Mouse (Mus musculus): ENCODE measurements around the gene Cabp7. TPM values are rescaled to one million over a fixed set of nuclear protein-coding genes. Genes with fewer than 3 reads are reported as not detected.
A peak's percentile ranks its signal among the peaks of the same experiment; 100 is the strongest.

Gene Cabp7
- polyA plus RNA-seq, 1 experiment from 2014 or later = 0.06 TPM

DNA sequence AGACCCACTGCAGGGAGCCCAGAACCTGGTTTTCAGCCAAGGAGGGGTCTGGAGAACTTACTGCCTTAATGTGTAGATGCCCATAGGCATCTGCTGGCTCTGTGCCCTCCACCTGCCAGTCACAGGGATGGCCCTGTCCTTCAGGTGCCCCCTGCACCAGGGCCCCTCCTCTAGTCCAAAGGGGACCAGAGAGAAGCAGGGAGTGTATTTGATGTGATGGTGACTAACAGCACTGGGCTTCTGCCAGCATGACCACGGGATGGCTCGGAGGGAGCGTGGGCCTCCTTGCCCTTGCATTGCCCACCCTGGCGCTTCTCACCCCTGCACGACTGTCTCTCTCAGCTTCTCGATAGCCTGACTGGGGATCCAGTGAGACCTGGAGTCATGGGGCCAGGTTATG lies 1.9 kb downstream of the Cabp7 start:
- Histone ChIP-seq H3K27me3 (ENCODE audit: insufficient read depth, low read length) (peaks cover 62% of the 10 kb centered on the region), H3K9me3 (ENCODE audit: low read length) (no peaks in the 10 kb centered on the region), H3K36me3 (replicated peaks; ENCODE audit: insufficient read depth, low read length) (no peaks in the 10 kb centered on the region), H3K4me3 (ENCODE audit: low read depth, low read length) (no peak overlapping the region), H3K9ac (replicated peaks) (no peak overlapping the region), H3K4me1 (ENCODE audit: insufficient read depth) (peaks cover 16% of the 10 kb centered on the region), H3K4me2 (ENCODE audit: low read depth, low read length) (no peak overlapping the region), H3K27ac (ENCODE audit: low read depth) (no peak overlapping the region)
- no peak for DNase-seq
- WGBS (ENCODE audit: insufficient replicate concordance) = 59% methylated on average over 6 of the region's 6 CpGs
- ATAC-seq = no peak
- TF ChIP-seq CTCF (IDR thresholded peaks at IDR 0.05; ENCODE audit: low read depth) (no peak), EP300 (IDR thresholded peaks at IDR 0.05; ENCODE audit: low read depth) (no peak)

DNA sequence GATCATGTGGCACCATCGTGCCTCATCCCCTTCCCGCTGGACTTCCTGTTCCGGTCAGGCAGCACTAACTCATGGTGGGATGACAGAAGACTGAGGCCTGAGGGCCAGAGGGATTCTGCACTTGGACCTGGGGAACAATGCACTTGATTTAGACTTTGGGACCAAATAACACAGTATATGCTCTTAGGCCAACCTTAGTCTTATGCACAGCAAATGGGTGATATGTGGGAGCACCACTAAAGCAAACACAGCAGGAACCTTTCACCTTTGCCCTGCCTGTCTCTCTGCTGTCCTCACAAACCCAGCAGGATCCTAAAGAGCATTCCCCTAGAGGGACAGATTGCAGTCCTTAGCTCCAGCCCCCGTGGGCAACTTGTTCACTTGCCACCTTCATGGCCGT lies 5.8 kb downstream of the Cabp7 start:
- no peaks in the 10 kb centered on the region for H3K36me3 ChIP-seq (replicated peaks; ENCODE audit: insufficient read depth, low read length)
- H3K4me1 ChIP-seq (ENCODE audit: insufficient read depth) = peaks cover 8% of the 10 kb centered on the region
- no peak overlapping the region for H3K27ac ChIP-seq (ENCODE audit: low read depth)
- TF ChIP-seq CTCF (IDR thresholded peaks at IDR 0.05; ENCODE audit: low read depth) (no peak), EP300 (IDR thresholded peaks at IDR 0.05; ENCODE audit: low read depth) (no peak)
- no peak overlapping the region for H3K9ac ChIP-seq (replicated peaks)
- H3K9me3 ChIP-seq (ENCODE audit: low read length) = no peaks in the 10 kb centered on the region
- no peak for DNase-seq
- 49% methylated on average over 5 of the region's 5 CpGs for WGBS (ENCODE audit: insufficient replicate concordance)
- ATAC-seq = no peak
- no peak overlapping the region for H3K4me2 ChIP-seq (ENCODE audit: low read depth, low read length)
- peaks cover 26% of the 10 kb centered on the region for H3K27me3 ChIP-seq (ENCODE audit: insufficient read depth, low read length)
- no peak overlapping the region for H3K4me3 ChIP-seq (ENCODE audit: low read depth, low read length)

DNA sequence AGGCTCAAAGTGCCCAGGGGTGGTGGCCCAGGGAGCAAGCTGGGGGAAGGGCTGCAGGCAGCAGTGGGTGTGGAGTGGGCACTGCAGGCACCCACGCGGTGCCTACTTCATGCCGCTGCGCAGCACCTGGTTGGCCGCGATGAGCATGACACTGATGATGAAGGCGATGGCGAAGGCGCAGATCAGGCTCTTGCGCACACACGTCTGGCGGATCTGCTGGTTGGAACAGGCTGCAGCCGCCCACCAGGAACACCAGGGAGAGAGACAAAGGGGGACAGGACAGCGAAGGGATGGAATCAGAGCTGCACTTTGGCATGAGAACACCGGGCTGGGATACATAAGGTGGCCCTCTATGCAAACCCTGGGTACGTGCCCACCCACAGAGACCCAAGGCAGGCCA lies 7.9 kb downstream of the Cabp7 start:
- H3K36me3 ChIP-seq (replicated peaks; ENCODE audit: insufficient read depth, low read length) = no peaks in the 10 kb centered on the region
- TF ChIP-seq CTCF (IDR thresholded peaks at IDR 0.05; ENCODE audit: low read depth) (no peak), EP300 (IDR thresholded peaks at IDR 0.05; ENCODE audit: low read depth) (no peak)
- 86% methylated on average over 16 of the region's 16 CpGs for WGBS (ENCODE audit: insufficient replicate concordance)
- H3K27me3 ChIP-seq (ENCODE audit: insufficient read depth, low read length) = peaks cover 6% of the 10 kb centered on the region; the same call in 1 of the 2 replicates
- H3K27ac ChIP-seq (ENCODE audit: low read depth) = no peak overlapping the region
- H3K9me3 ChIP-seq (ENCODE audit: low read length) = no peaks in the 10 kb centered on the region
- H3K4me1 ChIP-seq (ENCODE audit: insufficient read depth) = peaks cover 6% of the 10 kb centered on the region; the same call in 1 of the 2 replicates
- H3K9ac ChIP-seq (replicated peaks) = no peak overlapping the region
- DNase-seq (no peak), ATAC-seq (no peak)
- H3K4me2 ChIP-seq (ENCODE audit: low read depth, low read length) = no peak overlapping the region
- no peak overlapping the region for H3K4me3 ChIP-seq (ENCODE audit: low read depth, low read length)

DNA sequence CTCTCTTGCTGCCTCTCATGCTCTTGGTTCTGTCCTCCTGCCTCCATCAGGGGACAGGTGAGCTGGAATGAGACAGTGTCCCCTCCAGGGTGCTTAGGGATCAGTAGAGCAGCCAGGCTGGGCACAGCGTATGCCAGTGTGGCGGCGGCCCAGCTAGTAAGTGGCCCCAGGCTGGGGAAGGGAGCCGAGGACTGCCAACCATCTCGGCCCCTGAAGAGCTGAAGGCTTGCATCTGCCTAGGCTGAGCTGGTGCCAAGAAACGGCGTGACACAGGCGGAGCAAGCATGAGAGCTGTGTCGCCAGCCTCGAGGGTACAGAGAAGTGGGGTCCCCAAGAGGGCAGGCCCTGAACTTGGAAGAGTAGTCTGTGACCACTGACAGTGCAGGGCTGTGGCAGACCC lies 8.9 kb downstream of the Cabp7 start:
- H3K27me3 ChIP-seq (ENCODE audit: insufficient read depth, low read length) = no peaks in the 10 kb centered on the region
- TF ChIP-seq EP300 (IDR thresholded peaks at IDR 0.05; ENCODE audit: low read depth) (no peak), CTCF (IDR thresholded peaks at IDR 0.05; ENCODE audit: low read depth) (no peak)
- H3K27ac ChIP-seq (ENCODE audit: low read depth) = no peak overlapping the region
- DNase-seq (no peak), ATAC-seq (no peak)
- no peaks in the 10 kb centered on the region for H3K36me3 ChIP-seq (replicated peaks; ENCODE audit: insufficient read depth, low read length)
- WGBS (ENCODE audit: insufficient replicate concordance) = 82% methylated on average over 10 of the region's 10 CpGs
- no peak overlapping the region for H3K4me2 ChIP-seq (ENCODE audit: low read depth, low read length)
- H3K9me3 ChIP-seq (ENCODE audit: low read length) = no peaks in the 10 kb centered on the region
- no peak overlapping the region for H3K4me3 ChIP-seq (ENCODE audit: low read depth, low read length)
- H3K9ac ChIP-seq (replicated peaks) = no peak overlapping the region
- H3K4me1 ChIP-seq (ENCODE audit: insufficient read depth) = peaks cover 6% of the 10 kb centered on the region; the same call in 1 of the 2 replicates

DNA sequence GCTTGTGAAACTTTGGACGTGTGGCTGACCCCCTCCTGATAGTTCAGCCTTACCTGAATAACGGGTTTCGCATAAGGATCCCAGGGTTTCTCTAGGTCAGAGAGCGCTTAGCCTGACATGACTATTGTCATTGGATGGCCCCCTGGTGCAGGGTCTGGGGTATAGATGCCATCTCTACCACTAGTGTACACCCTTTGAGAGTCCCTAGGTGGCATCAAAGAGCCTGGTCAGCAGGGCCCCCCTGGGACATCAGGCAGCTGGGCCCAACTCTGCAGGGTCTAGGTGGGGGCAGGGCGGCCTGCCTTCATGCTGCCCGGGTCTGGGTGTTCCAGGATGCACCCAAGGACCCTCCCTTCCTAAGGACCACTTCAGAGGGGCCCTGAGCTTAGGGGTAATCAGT lies 10.2 kb downstream of the Cabp7 start:
- H3K4me1 ChIP-seq (ENCODE audit: insufficient read depth) = peaks cover 6% of the 10 kb centered on the region; the same call in 1 of the 2 replicates
- no peaks in the 10 kb centered on the region for H3K9me3 ChIP-seq (ENCODE audit: low read length)
- DNase-seq (no peak), ATAC-seq (no peak)
- no peaks in the 10 kb centered on the region for H3K36me3 ChIP-seq (replicated peaks; ENCODE audit: insufficient read depth, low read length)
- no peak overlapping the region for H3K4me2 ChIP-seq (ENCODE audit: low read depth, low read length)
- no peak overlapping the region for H3K27ac ChIP-seq (ENCODE audit: low read depth)
- 80% methylated on average over 6 of the region's 6 CpGs for WGBS (ENCODE audit: insufficient replicate concordance)
- TF ChIP-seq EP300 (IDR thresholded peaks at IDR 0.05; ENCODE audit: low read depth) (no peak), CTCF (IDR thresholded peaks at IDR 0.05; ENCODE audit: low read depth) (0 out of 2 replicates have a peak, but pooled peaks have one; percentile 5)
- H3K9ac ChIP-seq (replicated peaks) = no peak overlapping the region
- no peaks in the 10 kb centered on the region for H3K27me3 ChIP-seq (ENCODE audit: insufficient read depth, low read length)
- no peak overlapping the region for H3K4me3 ChIP-seq (ENCODE audit: low read depth, low read length)

DNA sequence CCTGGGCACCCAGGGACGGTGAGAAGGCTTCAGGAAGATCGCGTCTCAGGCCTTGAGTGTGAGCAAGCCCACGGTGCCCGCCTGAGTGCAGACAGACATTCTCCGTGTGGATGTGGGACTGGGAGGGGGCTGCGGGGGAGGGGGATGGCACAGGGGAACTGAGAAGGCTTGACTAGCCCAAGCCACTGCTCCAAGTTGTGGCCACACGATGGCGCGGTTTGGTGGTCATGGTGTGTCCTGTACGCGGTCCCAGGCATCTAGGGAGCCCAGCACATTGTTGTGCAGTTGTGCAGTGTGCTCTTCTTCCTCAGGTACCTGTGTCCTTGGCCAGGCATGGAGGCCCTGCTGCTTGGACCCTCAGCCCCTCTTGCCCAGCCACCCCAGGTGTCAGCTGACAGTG lies 12.4 kb downstream of the Cabp7 start:
- Histone ChIP-seq H3K36me3 (replicated peaks; ENCODE audit: insufficient read depth, low read length) (no peaks in the 10 kb centered on the region), H3K4me3 (ENCODE audit: low read depth, low read length) (no peak overlapping the region)
- 40% methylated on average over 12 of the region's 12 CpGs for WGBS (ENCODE audit: insufficient replicate concordance)

DNA sequence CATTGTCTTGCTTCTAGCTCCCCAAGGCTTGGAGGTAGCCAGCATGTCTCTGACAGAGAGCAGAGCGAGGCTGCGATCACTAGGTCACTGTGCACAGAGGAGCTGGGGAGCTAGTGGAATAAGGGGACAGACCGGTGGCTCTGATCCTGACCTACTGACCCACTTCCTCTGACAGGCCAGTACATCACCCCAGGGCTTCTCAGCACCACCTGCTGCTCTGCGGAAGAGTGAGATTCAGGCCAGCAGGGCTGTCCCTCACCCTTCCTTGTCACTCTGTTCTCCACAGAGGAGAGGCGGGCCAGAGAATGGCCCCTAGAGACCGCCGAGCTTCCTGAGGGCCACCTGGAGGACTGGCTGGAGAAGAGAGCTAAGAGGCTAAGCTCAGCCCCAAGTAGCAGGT lies 14.8 kb downstream of the Cabp7 start:
- 77% methylated on average over 7 of the region's 7 CpGs for WGBS (ENCODE audit: insufficient replicate concordance)
- no peak overlapping the region for H3K9ac ChIP-seq (replicated peaks)
- ATAC-seq = no peak

More for the DNA sequence above, 12.4 kb downstream of the Cabp7 start:
- ATAC-seq (no peak), DNase-seq (no peak)
- TF ChIP-seq CTCF (IDR thresholded peaks at IDR 0.05; ENCODE audit: low read depth) (peak; percentile 30; the same call in 1 of the 2 replicates), EP300 (IDR thresholded peaks at IDR 0.05; ENCODE audit: low read depth) (no peak)
- H3K4me1 ChIP-seq (ENCODE audit: insufficient read depth) = no peaks in the 10 kb centered on the region
- H3K27ac ChIP-seq (ENCODE audit: low read depth) = no peak overlapping the region
- H3K4me2 ChIP-seq (ENCODE audit: low read depth, low read length) = no peak overlapping the region
- H3K9ac ChIP-seq (replicated peaks) = no peak overlapping the region
- no peaks in the 10 kb centered on the region for H3K9me3 ChIP-seq (ENCODE audit: low read length)
- H3K27me3 ChIP-seq (ENCODE audit: insufficient read depth, low read length) = no peaks in the 10 kb centered on the region

More for the DNA sequence above, 14.8 kb downstream of the Cabp7 start:
- no peak for TF ChIP-seq EP300 (IDR thresholded peaks at IDR 0.05; ENCODE audit: low read depth)
- TF ChIP-seq CTCF (IDR thresholded peaks at IDR 0.05; ENCODE audit: low read depth) = no peak
- Histone ChIP-seq H3K4me3 (ENCODE audit: low read depth, low read length) (no peak overlapping the region), H3K36me3 (replicated peaks; ENCODE audit: insufficient read depth, low read length) (no peaks in the 10 kb centered on the region), H3K9me3 (ENCODE audit: low read length) (no peaks in the 10 kb centered on the region), H3K4me1 (ENCODE audit: insufficient read depth) (no peaks in the 10 kb centered on the region), H3K27me3 (ENCODE audit: insufficient read depth, low read length) (no peaks in the 10 kb centered on the region), H3K27ac (ENCODE audit: low read depth) (no peak overlapping the region), H3K4me2 (ENCODE audit: low read depth, low read length) (no peak overlapping the region)
- DNase-seq = no peak
